Mouse (Mus musculus) intestine, embryonic 16.5 days (tissue): Measurements from ENCODE around the gene Oprd1. TPM values are rescaled to one million over a fixed set of nuclear protein-coding genes. Genes with fewer than 3 reads are reported as not detected.
A peak's percentile ranks its signal among the peaks of the same experiment; 100 is the strongest.

Experiments
- ATAC-seq: fragments of 200-750 bp; cut with Nextera tagmentation; 2 replicates; pipeline ENCODE4 v1.8.0; 2017; ENCODE audit warnings: moderate TSS enrichment, moderate library complexity
- H3K27ac ChIP-seq: fragments of 300-500 bp; sonication (generic); 2 replicates; pipeline ENCODE4 v1.5.1; 2014; ENCODE audit warnings: mild to moderate bottlenecking, low read length
- H3K27me3 ChIP-seq: fragments of 300-500 bp; sonication (generic); replicated peaks from 2 replicates; pipeline ENCODE4 v1.6.1; 2014; ENCODE audit warnings: low read length, control low read depth, mixed read lengths; ENCODE audit not compliant: control insufficient read depth, insufficient read depth
- H3K36me3 ChIP-seq: fragments of 300-500 bp; sonication (generic); 2 replicates; pipeline ENCODE4 v1.6.1; 2014; ENCODE audit warnings: low read length, control low read depth; ENCODE audit not compliant: control insufficient read depth, insufficient read depth
- H3K4me1 ChIP-seq: fragments of 300-500 bp; sonication (generic); 2 replicates; pipeline ENCODE4 v1.6.1; 2014; ENCODE audit warnings: low read length, control low read depth, mixed read lengths; ENCODE audit not compliant: control insufficient read depth, insufficient read depth
- H3K4me2 ChIP-seq: fragments of 300-500 bp; sonication (generic); 2 replicates; pipeline ENCODE4 v1.6.1; 2014; ENCODE audit warnings: low read depth, low read length, control low read depth
- H3K4me3 ChIP-seq: fragments of 300-500 bp; sonication (generic); 2 replicates; pipeline ENCODE4 v1.5.1; 2014; ENCODE audit warnings: mild to moderate bottlenecking, low read length
- H3K9ac ChIP-seq: fragments of 300-500 bp; sonication (generic); 2 replicates; pipeline ENCODE4 v1.6.1; 2014; ENCODE audit warnings: low read depth, low read length
- H3K9me3 ChIP-seq: fragments of 300-500 bp; sonication (generic); 2 replicates; pipeline ENCODE4 v1.6.1; 2016; ENCODE audit warnings: low read length, control low read depth; ENCODE audit not compliant: control insufficient read depth
- WGBS: fragments of 180-500 bp; shearing (Covaris S2); extraction: QIAGEN DNeasy Blood & Tissue Kit; methylation state at CpG from one replicate; pipeline ENCODE4 v1.1.7; 2014; 5-methylcytosine and 5-hydroxymethylcytosine counted together
- polyA plus RNA-seq: library from polyadenylated mRNA; unstranded; fragments of >200 nt; fragmentation: Nextera tagmentation; extraction: Ambion mirVana; gene quantifications from 2 replicates; pipeline ENCODE4 v1.2.1, GENCODE M21; 2015

The Oprd1 gene
- polyA plus RNA-seq, 1 experiment from 2014 or later: 0.22 TPM

- no peaks in the 10 kb centered on the region for H3K27me3 ChIP-seq
- peaks cover 8% of the 10 kb centered on the region; the same call in 1 of the 2 replicates for H3K4me1 ChIP-seq
- H3K9ac ChIP-seq: no peak overlapping the region
- peak; percentile 71 for ATAC-seq
- no peak overlapping the region for H3K4me2 ChIP-seq
- no peaks in the 10 kb centered on the region for H3K36me3 ChIP-seq
- no peaks in the 10 kb centered on the region for H3K9me3 ChIP-seq
- no peak overlapping the region for H3K4me3 ChIP-seq
- 55% methylated on average over 7 of the region's 7 CpGs for WGBS
- H3K27ac ChIP-seq: peak overlapping the region; percentile 75
Observed at GRCm38 (mm10) chr4:132095043-132095442, 49.2 kb downstream of the Oprd1 start.

- ATAC-seq: no peak
- H3K9ac ChIP-seq: no peak overlapping the region
- no peak overlapping the region for H3K4me3 ChIP-seq
- H3K27ac ChIP-seq: peak overlapping the region; percentile 49; the same call in 1 of the 2 replicates
- peaks cover 8% of the 10 kb centered on the region; the same call in 1 of the 2 replicates for H3K4me1 ChIP-seq
- H3K4me2 ChIP-seq: no peak overlapping the region
- H3K27me3 ChIP-seq: no peaks in the 10 kb centered on the region
- WGBS: 84% methylated on average over 5 of the region's 5 CpGs
- no peaks in the 10 kb centered on the region for H3K36me3 ChIP-seq
- H3K9me3 ChIP-seq: no peaks in the 10 kb centered on the region
Observed at GRCm38 (mm10) chr4:132093928-132094327, 50.4 kb downstream of the Oprd1 start.

GRCm38 (mm10) chr4:132093136-132093535, 51.1 kb downstream of the Oprd1 start:
- no peak overlapping the region for H3K9ac ChIP-seq
- WGBS: 57% methylated on average over 6 of the region's 6 CpGs
- H3K36me3 ChIP-seq: no peaks in the 10 kb centered on the region
- peak overlapping the region; percentile 49 for H3K27ac ChIP-seq
- H3K4me2 ChIP-seq: no peak overlapping the region
- peaks cover 8% of the 10 kb centered on the region; the same call in 1 of the 2 replicates for H3K4me1 ChIP-seq
- no peaks in the 10 kb centered on the region for H3K27me3 ChIP-seq
- H3K9me3 ChIP-seq: no peaks in the 10 kb centered on the region
- no peak overlapping the region for H3K4me3 ChIP-seq
- peak; percentile 91 for ATAC-seq

GRCm38 (mm10) chr4:132088921-132089320, 55.4 kb downstream of the Oprd1 start:
- 15% methylated on average over 7 of the region's 7 CpGs for WGBS
- ATAC-seq: no peak

GRCm38 (mm10) chr4:132085114-132085513, 59.2 kb downstream of the Oprd1 start:
- H3K27ac ChIP-seq: no peak overlapping the region
- no peak for ATAC-seq
- H3K27me3 ChIP-seq: no peaks in the 10 kb centered on the region
- no peak overlapping the region for H3K9ac ChIP-seq
- H3K4me1 ChIP-seq: no peaks in the 10 kb centered on the region
- H3K4me3 ChIP-seq: no peak overlapping the region
- 81% methylated on average over 7 of the region's 7 CpGs for WGBS
- no peaks in the 10 kb centered on the region for H3K9me3 ChIP-seq
- H3K36me3 ChIP-seq: no peaks in the 10 kb centered on the region
- no peak overlapping the region for H3K4me2 ChIP-seq

More at GRCm38 (mm10) chr4:132088921-132089320, 55.4 kb downstream of the Oprd1 start:
- H3K4me3 ChIP-seq: no peak overlapping the region
- H3K4me2 ChIP-seq: no peak overlapping the region
- H3K27me3 ChIP-seq: no peaks in the 10 kb centered on the region
- no peak overlapping the region for H3K9ac ChIP-seq
- no peak overlapping the region for H3K27ac ChIP-seq
- no peaks in the 10 kb centered on the region for H3K9me3 ChIP-seq
- H3K4me1 ChIP-seq: peaks cover 8% of the 10 kb centered on the region; the same call in 1 of the 2 replicates
- no peaks in the 10 kb centered on the region for H3K36me3 ChIP-seq

GRCm38 (mm10) chr4:132080492-132080983, 63.7 kb downstream of the Oprd1 start:
- ATAC-seq: no peak
- Histone ChIP-seq H3K4me2 (no peak overlapping the region), H3K9ac (no peak overlapping the region), H3K4me3 (no peak overlapping the region), H3K27me3 (no peaks in the 10 kb centered on the region), H3K4me1 (0 out of 2 replicates have a peak, but pooled peaks cover 5% of the 10 kb centered on the region), H3K36me3 (no peaks in the 10 kb centered on the region), H3K27ac (no peak overlapping the region), H3K9me3 (no peaks in the 10 kb centered on the region)
- 56% methylated on average over 4 of the region's 4 CpGs for WGBS

- 14% methylated on average over 19 of the region's 19 CpGs for WGBS
- ATAC-seq: no peak
Observed at GRCm38 (mm10) chr4:132079555-132080275, 64.6 kb downstream of the Oprd1 start.

GRCm38 (mm10) chr4:132078296-132078714, 66.0 kb downstream of the Oprd1 start:
- H3K27me3 ChIP-seq: no peaks in the 10 kb centered on the region
- WGBS: 62% methylated on average over 7 of the region's 7 CpGs
- no peak for ATAC-seq

More at GRCm38 (mm10) chr4:132079555-132080275, 64.6 kb downstream of the Oprd1 start:
- Histone ChIP-seq H3K4me1 (0 out of 2 replicates have a peak, but pooled peaks cover 8% of the 10 kb centered on the region), H3K27ac (no peak overlapping the region), H3K9me3 (no peaks in the 10 kb centered on the region), H3K36me3 (no peaks in the 10 kb centered on the region), H3K27me3 (no peaks in the 10 kb centered on the region), H3K4me3 (no peak overlapping the region), H3K9ac (no peak overlapping the region), H3K4me2 (no peak overlapping the region)

GRCm38 (mm10) chr4:132077445-132077844, 66.8 kb downstream of the Oprd1 start:
- H3K4me2 ChIP-seq: no peak overlapping the region
- H3K27me3 ChIP-seq: no peaks in the 10 kb centered on the region
- H3K4me1 ChIP-seq: peaks cover 16% of the 10 kb centered on the region; the same call in 1 of the 2 replicates
- ATAC-seq: no peak
- H3K9me3 ChIP-seq: no peaks in the 10 kb centered on the region
- H3K36me3 ChIP-seq: no peaks in the 10 kb centered on the region
- no peak overlapping the region for H3K9ac ChIP-seq
- 72% methylated on average over 7 of the region's 7 CpGs for WGBS
- peak overlapping the region; percentile 60; the same call in 1 of the 2 replicates for H3K27ac ChIP-seq
- no peak overlapping the region for H3K4me3 ChIP-seq

More at GRCm38 (mm10) chr4:132078296-132078714, 66.0 kb downstream of the Oprd1 start:
- Histone ChIP-seq H3K9me3 (no peaks in the 10 kb centered on the region), H3K9ac (no peak overlapping the region), H3K36me3 (no peaks in the 10 kb centered on the region), H3K4me3 (no peak overlapping the region), H3K4me1 (peaks cover 15% of the 10 kb centered on the region; the same call in 1 of the 2 replicates), H3K27ac (no peak overlapping the region), H3K4me2 (no peak overlapping the region)
